In the genomic region with DNA sequence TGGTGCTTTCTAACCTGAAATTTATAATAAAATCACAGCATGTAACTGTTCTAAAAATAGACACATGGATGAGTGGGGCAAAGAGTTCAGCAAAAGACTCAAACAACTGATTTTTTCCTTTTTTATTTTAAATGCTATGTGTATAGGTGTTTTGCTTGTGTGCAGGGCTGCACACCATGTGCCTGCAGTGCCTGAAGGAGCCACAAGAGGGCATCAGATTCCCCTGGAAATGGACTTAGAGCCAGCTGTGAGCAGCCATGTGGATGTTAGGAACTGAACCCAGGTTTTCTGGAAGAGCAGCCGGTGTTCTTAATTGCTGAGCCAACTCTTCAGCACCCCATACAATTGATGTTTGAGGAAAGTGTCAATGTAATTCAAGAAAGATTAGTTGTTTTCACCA, we compare ENCODE assay signal across 8 mouse cellular contexts. TPM values are rescaled to one million over a fixed set of nuclear protein-coding genes. Genes with fewer than 3 reads are reported as not detected.
DNase-seq lines count a peak whose midpoint lies in the region; ATAC-seq and TF ChIP-seq lines count a peak whose summit lies in the region.

No protein-coding gene starts in this region.

- no peak overlapping the region for H3K9ac ChIP-seq in intestine, embryonic 14.5 days (ENCODE audit: low read length)
- H3K9ac ChIP-seq in intestine, embryonic 16.5 days (ENCODE audit: low read depth, low read length), result no peak overlapping the region
- no peak overlapping the region for H3K9ac ChIP-seq in stomach, postnatal 0 days (ENCODE audit: low read length)
- no peak overlapping the region for H3K9ac ChIP-seq in heart, embryonic 12.5 days

- no peak for TF ChIP-seq EP300 in stomach, postnatal 0 days (optimal IDR thresholded peaks at IDR 0.05)

- ATAC-seq in intestine, embryonic 14.5 days (replicated peaks; ENCODE audit: low FRiP score, low TSS enrichment, low read depth), result no peak
- ATAC-seq in intestine, embryonic 16.5 days, result no peak
- no peak for ATAC-seq in Patski
- ATAC-seq in stomach, postnatal 0 days (ENCODE audit: low FRiP score, low TSS enrichment), result no peak
- ATAC-seq in heart, embryonic 12.5 days (ENCODE audit: insufficient number of reproducible peaks, low FRiP score), result no peak

- WGBS in intestine, embryonic 14.5 days, result 79% methylated on average over 1 of the region's 1 CpGs
- WGBS in intestine, embryonic 16.5 days, result 84% methylated on average over 1 of the region's 1 CpGs
- 71% methylated on average over 1 of the region's 1 CpGs for WGBS in stomach, postnatal 0 days
- WGBS in heart, embryonic 12.5 days, result 89% methylated on average over 1 of the region's 1 CpGs

- H3K27me3 ChIP-seq in intestine, embryonic 14.5 days (replicated peaks; ENCODE audit: control insufficient read depth, insufficient read depth, low read length), result no peaks in the 10 kb centered on the region
- H3K27me3 ChIP-seq in intestine, embryonic 16.5 days (replicated peaks; ENCODE audit: control insufficient read depth, insufficient read depth, low read length), result no peaks in the 10 kb centered on the region
- H3K27me3 ChIP-seq in Patski, result no peaks in the 10 kb centered on the region
- no peaks in the 10 kb centered on the region for H3K27me3 ChIP-seq in stomach, postnatal 0 days (ENCODE audit: control insufficient read depth, insufficient read depth, low read length)
- no peaks in the 10 kb centered on the region; the same call in 1 of the 2 replicates for H3K27me3 ChIP-seq in heart, embryonic 12.5 days (replicated peaks)

- peak; percentile 65 for TF ChIP-seq CTCF in Patski (IDR thresholded peaks at IDR 0.05)
- TF ChIP-seq CTCF in stomach, postnatal 0 days (IDR thresholded peaks at IDR 0.05; ENCODE audit: low read depth), result peak; percentile 64

- no peak overlapping the region for H3K27ac ChIP-seq in intestine, embryonic 14.5 days (ENCODE audit: low read depth)
- H3K27ac ChIP-seq in intestine, embryonic 16.5 days (ENCODE audit: low read length), result no peak overlapping the region
- H3K27ac ChIP-seq in stomach, postnatal 0 days (replicated peaks), result no peak overlapping the region
- H3K27ac ChIP-seq in heart, embryonic 12.5 days (ENCODE audit: poor library complexity, severe bottlenecking), result no peak overlapping the region

- no peak overlapping the region for H3K4me2 ChIP-seq in intestine, embryonic 14.5 days (ENCODE audit: low read length)
- no peak overlapping the region for H3K4me2 ChIP-seq in intestine, embryonic 16.5 days (ENCODE audit: low read depth, low read length)
- H3K4me2 ChIP-seq in stomach, postnatal 0 days (replicated peaks; ENCODE audit: low read depth), result no peak overlapping the region
- no peak overlapping the region for H3K4me2 ChIP-seq in heart, embryonic 12.5 days

- H3K4me3 ChIP-seq in intestine, embryonic 14.5 days (ENCODE audit: low read depth, low read length), result no peak overlapping the region
- no peak overlapping the region for H3K4me3 ChIP-seq in intestine, embryonic 16.5 days (ENCODE audit: low read length)
- no peak overlapping the region for H3K4me3 ChIP-seq in stomach, postnatal 0 days (ENCODE audit: low read depth, low read length)
- H3K4me3 ChIP-seq in heart, embryonic 12.5 days, result no peak overlapping the region

- CTCF ChIA-PET in Patski (lab: Charles Lee), result interaction anchor here (1.0 kb wide), 1 partner anchor 10 kb away, joined by 3 read pairs; no protein-coding TSS in a partner anchor

- in situ Hi-C loops in Patski (cut with MboI; ENCODE audit: low pct_unique_long_range_greater_than_20kb), result no loop called here

- POLR2A ChIA-PET in Patski (lab: Charles Lee), result no interaction called here

- DNase-seq in intestine, embryonic 14.5 days (ENCODE audit: low spot score), result peak; percentile 56
- DNase-seq in B cell, adult 2 months, result peak; percentile 35 to 37
- DNase-seq in Patski (ENCODE audit: low read depth, low spot score), result no peak
- peak; percentile 5 to 59 for DNase-seq in kidney, postnatal 36 days
- DNase-seq in stomach, postnatal 0 days (ENCODE audit: low spot score), result peak; percentile 30
- DNase-seq in cerebellum, adult 11-12 months, result no peak

- 0 out of 2 replicates have a peak, but pooled peaks cover 3% of the 10 kb centered on the region for H3K9me3 ChIP-seq in intestine, embryonic 14.5 days (ENCODE audit: control insufficient read depth, low read length)
- no peaks in the 10 kb centered on the region for H3K9me3 ChIP-seq in intestine, embryonic 16.5 days (ENCODE audit: control insufficient read depth, low read length)
- no peaks in the 10 kb centered on the region for H3K9me3 ChIP-seq in stomach, postnatal 0 days (ENCODE audit: control insufficient read depth, low read length)
- H3K9me3 ChIP-seq in heart, embryonic 12.5 days (replicated peaks), result peaks cover 6% of the 10 kb centered on the region; the same call in 1 of the 2 replicates

- H3K4me1 ChIP-seq in intestine, embryonic 14.5 days (replicated peaks; ENCODE audit: control insufficient read depth, insufficient read depth, low read length), result no peaks in the 10 kb centered on the region
- no peaks in the 10 kb centered on the region for H3K4me1 ChIP-seq in intestine, embryonic 16.5 days (ENCODE audit: control insufficient read depth, insufficient read depth, low read length)
- no peaks in the 10 kb centered on the region for H3K4me1 ChIP-seq in stomach, postnatal 0 days (replicated peaks; ENCODE audit: control insufficient read depth, insufficient read depth)
- no peaks in the 10 kb centered on the region for H3K4me1 ChIP-seq in heart, embryonic 12.5 days (replicated peaks)

- H3K36me3 ChIP-seq in intestine, embryonic 14.5 days (ENCODE audit: control insufficient read depth, insufficient read depth, low read length), result no peaks in the 10 kb centered on the region
- H3K36me3 ChIP-seq in intestine, embryonic 16.5 days (ENCODE audit: control insufficient read depth, insufficient read depth, low read length), result no peaks in the 10 kb centered on the region
- no peaks in the 10 kb centered on the region for H3K36me3 ChIP-seq in stomach, postnatal 0 days (ENCODE audit: control insufficient read depth, insufficient read depth, low read length)
- no peaks in the 10 kb centered on the region; the same call in 1 of the 2 replicates for H3K36me3 ChIP-seq in heart, embryonic 12.5 days

RNA-seq across cellular contexts. Expression of a gene that starts 25.0 kb away (rescaled TPM):
- 4.1 and 5.1 TPM in 2 replicates for polyA plus RNA-seq in intestine, embryonic 14.5 days (2014; fragmentation: Nextera tagmentation; extraction: Ambion mirVana)
- polyA plus RNA-seq in intestine, embryonic 16.5 days (2015; fragmentation: Nextera tagmentation; extraction: Ambion mirVana), result 2.7 and 2.8 TPM in 2 replicates
- 11.2 TPM for polyA plus RNA-seq in Patski (2021)
- polyA plus RNA-seq in stomach, postnatal 0 days (2015; fragmentation: Nextera tagmentation; extraction: Ambion mirVana), result 1.4 and 2.2 TPM in 2 replicates
- 3.3 and 4.1 TPM in 2 replicates for polyA plus RNA-seq in heart, embryonic 12.5 days (2016; fragmentation: Nextera tagmentation; extraction: Ambion mirVana)

RNA-seq across cellular contexts. Expression of a gene that starts 31.9 kb away (rescaled TPM):
- polyA plus RNA-seq in intestine, embryonic 14.5 days (2014; fragmentation: Nextera tagmentation; extraction: Ambion mirVana), result 36.5 and 39.8 TPM in 2 replicates
- polyA plus RNA-seq in intestine, embryonic 16.5 days (2015; fragmentation: Nextera tagmentation; extraction: Ambion mirVana), result 51.4 and 52.3 TPM in 2 replicates
- polyA plus RNA-seq in Patski (2021), result 11.3 TPM
- 30.7 and 31.6 TPM in 2 replicates for polyA plus RNA-seq in stomach, postnatal 0 days (2015; fragmentation: Nextera tagmentation; extraction: Ambion mirVana)
- polyA plus RNA-seq in heart, embryonic 12.5 days (2016; fragmentation: Nextera tagmentation; extraction: Ambion mirVana), result 26.3 and 27.6 TPM in 2 replicates

RNA-seq across cellular contexts. Expression of a gene that starts 32.2 kb away (rescaled TPM):
- polyA plus RNA-seq in intestine, embryonic 14.5 days (2014; fragmentation: Nextera tagmentation; extraction: Ambion mirVana), result 0.12 and 0.28 TPM in 2 replicates
- 0.99 and 1.2 TPM in 2 replicates for polyA plus RNA-seq in intestine, embryonic 16.5 days (2015; fragmentation: Nextera tagmentation; extraction: Ambion mirVana)
- polyA plus RNA-seq in Patski (2021), result 0.46 TPM
- 0.15 and 0.35 TPM in 2 replicates for polyA plus RNA-seq in stomach, postnatal 0 days (2015; fragmentation: Nextera tagmentation; extraction: Ambion mirVana)
- 0.23 TPM in 1 of 2 replicates, not detected in the other for polyA plus RNA-seq in heart, embryonic 12.5 days (2016; fragmentation: Nextera tagmentation; extraction: Ambion mirVana)

Comparison
In these comparisons a context has a peak if more than half of its experiments do, and no peak if none do; other contexts are left out.
1. DNase-seq: peak in intestine, embryonic 14.5 days (single experiment), B cell, adult 2 months (2 of 2), kidney, postnatal 36 days (2 of 2) and stomach, postnatal 0 days (single experiment); none in Patski (single experiment) and cerebellum, adult 11-12 months (single experiment).